Mouse (Mus musculus) left cerebral cortex, adult 11 months (tissue): ENCODE measurements at regions not wholly inside any gene's neighbourhood (a gene's known extent, or its start where the extent isn't known, plus 50 kb on each side); places are given as distances from the start of the nearest gene placed in this dataset.

Experiments
- DNase-seq: peaks from one replicate; pipeline ENCODE4 v3.0.0; 2022; ENCODE audit warnings: low spot score

DNA sequence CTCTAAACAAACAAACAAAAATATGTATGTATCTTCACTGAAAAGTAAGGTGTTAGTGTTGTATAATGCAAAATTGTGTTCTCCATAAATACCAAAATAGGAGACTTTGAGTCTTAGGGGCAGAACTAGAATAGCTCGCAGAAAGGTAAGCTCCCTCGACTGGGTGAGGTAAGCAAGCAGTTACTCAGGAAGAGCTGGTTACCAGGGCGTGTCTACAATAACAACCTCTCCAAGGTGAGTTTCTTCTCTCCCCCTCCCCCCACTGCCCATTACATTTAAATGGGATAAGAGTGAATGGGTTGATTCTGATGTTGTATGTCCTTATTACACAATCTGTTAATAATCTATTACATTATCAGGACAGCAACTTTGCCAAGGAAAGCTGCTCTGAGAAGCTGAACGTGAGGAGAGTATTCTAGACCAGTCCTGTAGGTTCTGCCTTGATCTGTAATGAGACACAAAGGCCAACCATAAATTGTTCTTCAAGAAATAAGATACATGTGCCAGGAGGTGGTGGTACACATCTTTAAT is 125.2 kb upstream of the Zfand5 start:
- no peak for DNase-seq

DNA sequence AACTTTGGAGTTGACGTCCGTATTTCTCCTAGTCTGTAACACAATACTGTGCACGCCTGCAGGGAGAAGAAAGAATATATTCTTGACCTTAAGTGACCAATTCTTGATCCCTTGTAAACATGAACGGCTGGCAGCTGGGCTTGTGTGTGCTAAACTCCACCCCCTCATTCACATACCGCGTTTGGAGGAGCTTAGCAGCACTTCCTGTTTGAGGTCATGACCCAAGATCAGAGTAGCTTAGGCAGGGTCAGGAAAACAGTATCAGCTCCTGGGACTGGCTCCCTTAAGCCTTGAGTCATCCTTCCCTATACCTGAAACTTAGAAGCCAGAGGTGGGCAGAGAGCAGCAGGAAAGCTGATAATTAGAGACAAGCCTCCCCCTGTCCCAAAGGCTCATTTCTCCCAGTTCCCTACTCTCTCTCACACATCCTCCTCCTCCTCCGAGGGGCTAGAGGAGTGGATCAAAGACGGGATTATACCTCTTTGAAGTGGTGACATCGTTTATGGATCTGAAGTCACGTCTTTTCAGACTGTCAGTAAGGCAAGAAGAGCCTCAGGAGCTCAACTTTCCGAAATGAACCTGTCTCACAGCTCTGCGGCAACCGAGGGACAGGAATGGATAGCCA is 127.3 kb upstream of the Zfand5 start:
- DNase-seq, result no peak

DNA sequence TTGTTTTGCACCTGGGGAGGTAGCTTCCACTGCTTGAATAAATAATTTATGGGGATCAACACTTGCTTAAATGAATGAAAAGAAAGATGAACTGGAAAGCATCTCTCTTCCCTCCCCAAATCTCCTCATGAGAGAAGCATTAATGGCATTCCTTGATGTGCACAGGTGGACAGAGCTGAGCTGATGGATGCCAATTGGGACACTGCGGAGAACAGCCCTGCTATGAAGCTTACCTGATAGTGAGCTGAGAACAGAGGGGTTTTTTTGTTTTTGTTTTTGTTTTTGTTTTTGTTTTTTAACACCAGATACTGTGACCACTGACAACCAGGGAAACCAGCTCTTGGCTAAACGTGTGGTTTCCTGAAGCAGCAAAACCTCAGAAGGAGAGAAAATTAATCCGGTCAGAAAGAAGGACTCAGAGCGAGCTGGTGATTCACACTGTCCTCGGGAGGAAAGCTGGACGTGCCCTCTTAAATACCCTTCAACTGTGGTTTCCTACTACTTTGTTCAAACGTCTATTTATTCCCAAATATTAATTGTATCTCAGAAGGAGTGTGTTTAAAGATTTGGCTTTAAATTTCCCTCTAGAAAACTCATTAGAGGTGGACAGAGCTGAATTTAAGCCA is 128.0 kb upstream of the Zfand5 start:
- no peak for DNase-seq

DNA sequence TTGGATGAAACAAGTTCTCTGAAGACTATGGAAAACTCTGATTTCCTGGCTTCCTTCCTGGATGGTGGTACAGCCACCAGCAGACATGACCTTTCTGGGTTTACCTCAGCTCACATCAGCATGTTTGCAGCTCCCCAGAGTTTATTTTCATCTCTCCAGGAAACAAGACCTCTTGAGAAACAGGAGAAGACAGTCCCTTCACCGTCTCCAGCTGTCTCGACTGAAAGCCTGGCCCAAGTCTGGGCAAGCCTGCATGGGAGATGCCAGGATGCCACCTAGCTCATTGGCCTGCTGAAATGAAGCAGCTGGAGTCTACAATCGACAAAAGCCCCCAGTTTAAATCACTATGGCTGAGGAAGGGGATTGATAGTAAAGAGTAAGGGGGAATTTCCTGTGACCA is 131.6 kb upstream of the Zfand5 start:
- DNase-seq, result no peak

DNA sequence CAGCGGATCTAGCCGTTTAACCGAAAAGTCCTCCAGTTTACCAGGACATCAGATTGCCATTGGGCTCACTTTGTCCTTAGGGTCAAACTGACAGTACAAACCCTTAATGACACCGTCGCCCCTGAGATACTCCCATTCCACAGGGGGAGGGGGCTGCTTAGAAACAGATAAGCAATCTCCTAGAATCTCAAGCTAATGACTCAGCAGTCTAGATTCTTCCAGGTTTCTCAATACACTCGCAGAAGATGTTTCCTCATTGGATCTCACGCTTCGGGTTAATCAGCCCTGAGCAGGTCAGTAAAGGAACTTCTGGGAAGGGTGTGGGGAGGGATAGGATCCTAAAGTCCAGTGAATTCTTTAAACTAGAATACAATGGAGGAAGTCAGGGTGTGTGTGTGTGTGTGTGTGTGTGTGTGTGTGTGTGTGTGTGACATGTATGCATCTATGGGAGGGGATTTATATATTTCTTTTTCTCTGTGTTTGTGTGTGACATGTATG is 133.0 kb upstream of the Zfand5 start:
- no peak for DNase-seq

DNA sequence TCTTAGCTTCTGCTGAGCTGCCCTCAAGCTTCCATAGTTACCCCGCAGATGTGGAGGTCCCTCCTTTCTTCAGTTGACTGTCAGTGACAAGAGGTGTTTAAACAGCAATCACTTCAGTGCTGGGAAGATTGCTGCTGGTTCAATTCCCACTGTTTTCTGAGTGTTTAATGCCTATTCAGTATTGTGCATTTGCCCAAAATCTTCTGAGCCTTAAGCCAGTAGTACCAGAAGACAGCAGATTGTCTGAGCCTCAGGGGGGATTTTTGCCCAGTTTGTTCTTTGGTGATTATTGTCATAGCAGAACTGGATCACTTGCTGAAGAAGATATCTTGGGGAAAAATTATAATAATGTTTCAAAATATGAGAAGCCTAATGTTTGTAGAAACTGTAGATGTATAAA is 135.3 kb upstream of the Zfand5 start:
- no peak for DNase-seq

DNA sequence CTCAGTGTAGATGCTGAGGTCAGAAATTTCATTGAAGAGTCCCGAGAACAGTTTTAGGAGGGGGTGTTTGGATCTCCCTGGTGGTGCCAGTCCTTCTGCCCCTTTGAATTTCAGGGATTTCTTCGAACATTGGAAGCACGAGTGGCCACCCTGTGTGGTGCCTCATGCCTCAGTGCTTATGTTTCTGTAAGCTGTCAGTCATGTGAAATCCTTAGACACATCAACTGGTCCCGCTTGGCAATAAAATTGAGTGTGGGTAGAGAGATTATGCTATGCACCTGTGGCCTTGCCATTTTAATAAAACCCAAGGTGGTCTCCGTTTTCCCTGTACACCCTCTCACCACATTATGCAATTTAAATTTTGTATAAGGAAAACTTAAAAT is 136.1 kb upstream of the Zfand5 start:
- DNase-seq, result no peak

DNA sequence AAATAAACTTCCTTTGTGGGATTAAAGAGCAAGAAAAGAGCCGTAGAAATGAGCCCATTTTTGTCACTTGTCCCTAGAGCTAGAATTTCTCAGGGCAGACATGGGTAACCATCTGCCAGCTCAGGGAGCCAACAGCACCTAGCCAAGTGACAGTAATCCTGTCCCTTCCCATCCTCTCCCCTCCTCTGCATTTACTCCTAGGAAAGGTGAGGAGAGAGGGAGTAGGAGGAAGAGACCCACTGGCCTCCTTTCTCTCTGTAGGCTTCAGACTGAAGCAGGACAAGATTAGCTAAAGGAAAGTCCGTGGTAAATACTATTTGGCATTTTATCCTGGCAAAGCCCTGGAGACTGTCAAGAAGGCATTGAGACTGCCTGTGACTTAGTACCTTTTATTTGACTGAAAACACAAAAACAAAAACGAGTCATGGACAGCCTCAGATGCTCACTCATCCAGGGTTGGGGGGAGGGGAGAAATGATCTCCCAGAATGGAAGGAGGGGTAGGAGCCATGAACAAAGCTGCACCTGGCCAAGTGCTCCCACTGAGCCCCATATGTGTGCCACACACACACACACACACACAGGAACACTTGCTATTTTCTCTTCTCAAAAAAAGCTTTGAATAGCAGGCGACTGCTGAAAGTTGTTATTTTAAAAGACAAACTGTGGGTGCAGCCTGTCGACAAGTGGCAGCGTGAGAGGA is 136.6 kb upstream of the Zfand5 start:
- no peak for DNase-seq

DNA sequence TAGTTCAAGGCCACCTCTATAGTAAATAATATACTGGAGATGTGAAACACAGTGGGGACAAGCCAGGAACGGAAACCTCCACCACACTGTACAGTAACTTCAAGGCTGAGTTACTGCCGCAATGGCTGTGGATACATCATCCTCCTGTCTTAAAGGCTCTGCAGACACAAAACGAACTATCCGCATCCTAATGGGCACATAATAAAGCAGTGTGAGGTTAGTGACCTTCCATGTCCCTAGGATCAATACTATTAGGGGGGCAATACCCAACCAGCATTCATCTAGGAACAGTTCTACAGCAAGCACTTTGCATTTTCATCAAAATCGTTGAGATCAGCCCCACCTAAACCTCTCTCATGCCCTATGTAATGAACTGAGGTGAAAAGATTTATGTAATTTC is 142.4 kb upstream of the Zfand5 start:
- DNase-seq, result no peak

DNA sequence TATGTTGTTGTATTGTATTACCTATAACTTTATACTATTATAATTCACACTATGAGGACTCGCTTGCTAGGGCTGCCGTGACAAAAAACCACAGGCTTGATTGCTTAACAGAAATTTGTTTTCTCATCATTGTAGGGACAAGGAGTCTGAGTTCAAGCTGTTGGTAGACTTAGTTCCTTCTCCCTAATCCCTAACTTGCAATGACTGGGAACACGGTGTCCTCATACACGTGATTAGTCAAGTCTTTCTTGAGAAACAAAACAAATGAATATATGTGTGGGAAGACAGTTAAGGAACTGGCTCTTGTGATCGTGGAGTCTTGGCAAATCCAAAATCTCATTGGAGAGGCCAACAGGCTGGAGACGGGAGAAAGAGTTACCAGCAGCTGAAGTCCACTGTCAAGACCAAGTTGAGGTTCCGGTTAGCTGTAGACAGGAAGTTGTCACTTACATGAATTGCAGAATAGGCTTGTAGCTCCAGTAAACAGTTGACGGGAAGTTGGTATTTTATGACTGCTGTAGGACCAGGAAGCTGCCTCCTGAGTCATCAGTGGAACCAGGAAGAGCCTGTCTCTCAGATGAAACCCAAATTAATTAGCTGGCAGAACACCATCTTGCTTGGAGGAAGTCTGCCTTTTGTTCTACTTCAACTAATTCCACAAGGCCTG is 144.9 kb upstream of the Zfand5 start:
- no peak for DNase-seq

DNA sequence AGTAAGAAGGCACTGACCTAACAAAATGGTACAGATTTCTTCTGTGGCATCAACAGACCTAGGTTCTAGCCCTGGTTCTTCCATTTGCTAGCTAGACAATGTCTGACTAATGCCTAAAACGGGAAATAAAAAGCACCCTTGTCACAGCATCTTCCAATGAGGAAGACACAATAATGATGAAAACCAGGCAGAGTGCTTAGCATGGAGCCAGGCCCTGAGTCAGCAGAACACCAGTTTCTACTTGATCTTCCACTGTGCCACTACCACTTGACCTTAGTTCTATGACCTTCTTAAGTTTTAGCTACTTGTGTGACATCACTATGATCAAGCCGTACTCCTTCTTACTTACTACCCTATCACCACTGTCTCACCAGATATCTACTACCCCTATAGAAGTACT is 145.4 kb upstream of the Zfand5 start:
- DNase-seq, result no peak

DNA sequence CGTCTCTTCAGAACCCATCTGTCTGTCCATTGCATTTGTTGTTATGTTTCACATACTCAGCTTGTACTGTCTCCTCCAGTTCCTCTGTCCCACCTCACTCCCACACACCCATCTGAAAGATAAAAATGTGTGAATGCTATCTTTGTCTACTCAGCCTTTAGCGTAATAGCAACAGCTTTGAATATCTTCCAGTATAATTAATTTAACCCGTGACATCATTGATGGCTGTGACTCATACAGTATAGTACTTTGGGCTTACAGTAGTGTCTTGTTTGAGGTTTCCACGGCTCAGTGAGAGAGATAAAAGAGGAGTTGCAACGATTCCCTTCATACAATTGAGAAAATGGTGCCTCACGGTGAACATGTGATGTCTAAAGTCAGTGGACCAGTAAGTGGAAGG is 152.6 kb upstream of the Zfand5 start:
- no peak for DNase-seq

DNA sequence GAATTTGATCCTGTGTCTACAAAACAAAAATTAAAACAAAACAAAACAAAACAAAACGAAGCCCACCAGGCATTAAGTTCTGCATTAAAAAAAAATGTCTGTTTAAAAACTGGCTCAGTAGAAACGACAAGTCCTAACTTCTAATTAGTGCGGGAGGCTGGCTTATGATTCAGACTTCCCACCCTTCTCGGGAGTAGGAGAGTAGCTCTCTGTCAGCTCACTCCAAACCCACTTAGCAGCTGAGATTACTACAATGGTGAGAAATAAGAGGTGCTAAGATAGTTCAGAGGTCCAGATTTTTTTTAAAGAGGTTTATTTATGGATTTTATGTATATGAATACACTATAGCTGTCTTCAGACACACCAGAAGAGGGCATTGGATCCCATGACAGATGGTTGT is 153.3 kb upstream of the Zfand5 start:
- DNase-seq, result no peak

DNA sequence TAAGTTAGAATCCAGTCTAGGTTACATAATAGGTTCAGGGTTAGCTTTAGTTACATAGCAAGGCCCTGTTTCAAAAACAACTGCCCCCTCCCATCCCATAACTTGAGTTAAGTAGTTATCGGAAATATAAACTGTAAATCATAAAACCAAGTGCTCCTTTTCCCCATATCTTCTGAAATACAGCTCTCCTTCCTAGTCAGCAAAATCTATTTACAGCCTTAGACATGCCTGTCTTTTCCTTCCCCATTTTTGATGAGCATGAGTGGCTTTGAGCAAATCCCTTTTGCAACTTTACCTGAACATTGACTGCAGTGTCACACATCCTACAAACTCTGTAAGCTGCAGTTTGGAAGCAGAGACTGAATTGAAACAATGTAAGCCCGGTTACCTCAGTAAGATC is 156.4 kb upstream of the Zfand5 start:
- no peak for DNase-seq

DNA sequence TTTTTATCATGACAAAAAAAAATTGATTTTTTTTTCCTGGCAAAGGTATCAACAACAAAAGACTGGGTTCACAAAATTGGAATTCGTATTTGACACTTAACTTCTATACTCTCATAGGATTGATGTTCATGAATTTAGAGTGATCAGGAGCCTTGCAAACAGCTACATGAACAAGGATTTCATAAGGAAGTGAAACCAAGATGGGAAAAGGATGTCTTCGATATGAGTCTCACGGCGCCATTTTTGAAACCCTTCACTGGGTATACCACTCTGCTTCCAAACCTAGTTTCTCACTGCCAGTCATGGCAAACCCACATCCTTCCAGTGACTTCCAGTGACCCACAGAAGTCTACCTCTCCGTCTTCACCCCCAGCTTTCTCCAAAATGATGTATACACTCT is 157.8 kb upstream of the Tmc1 start:
- DNase-seq, result no peak

DNA sequence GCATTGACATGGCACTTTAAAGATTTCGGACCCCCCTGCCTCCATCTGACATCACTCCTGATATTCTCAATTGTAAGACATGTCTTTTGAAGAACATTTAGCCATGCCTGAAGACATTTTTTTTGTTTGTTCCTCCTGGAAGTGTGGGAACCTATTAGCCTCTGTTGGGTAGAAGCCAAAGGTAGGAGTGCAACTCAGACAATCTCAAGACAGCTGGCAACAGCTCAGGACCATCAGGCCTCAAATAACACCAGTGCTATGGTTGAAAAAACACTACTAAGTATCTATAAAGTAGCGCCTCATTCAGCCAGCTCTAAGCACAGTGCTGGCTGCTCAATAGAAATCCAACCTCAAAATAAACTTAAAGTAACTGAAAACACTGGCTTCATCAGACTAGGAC is 154.3 kb upstream of the Tmc1 start:
- no peak for DNase-seq

DNA sequence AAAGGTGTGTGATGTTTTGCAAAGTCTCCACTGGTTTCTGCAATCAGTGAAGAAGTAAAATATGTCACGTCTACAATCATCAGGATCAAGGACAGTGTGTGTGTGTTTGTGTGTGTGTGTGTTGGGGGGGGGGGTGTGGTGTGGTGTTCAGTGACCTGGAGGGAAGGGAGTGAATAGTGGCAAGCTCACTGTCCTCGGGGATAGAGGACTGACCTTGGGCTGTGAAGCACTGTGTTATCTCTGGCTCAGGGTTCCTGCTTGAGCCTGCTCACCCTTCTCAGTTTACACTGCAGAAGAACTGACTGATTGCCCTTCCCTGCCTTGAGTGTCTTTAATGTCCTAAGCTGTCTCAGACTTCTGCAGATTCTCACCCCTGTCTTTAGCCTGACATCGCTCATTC is 153.7 kb upstream of the Tmc1 start:
- DNase-seq, result no peak

DNA sequence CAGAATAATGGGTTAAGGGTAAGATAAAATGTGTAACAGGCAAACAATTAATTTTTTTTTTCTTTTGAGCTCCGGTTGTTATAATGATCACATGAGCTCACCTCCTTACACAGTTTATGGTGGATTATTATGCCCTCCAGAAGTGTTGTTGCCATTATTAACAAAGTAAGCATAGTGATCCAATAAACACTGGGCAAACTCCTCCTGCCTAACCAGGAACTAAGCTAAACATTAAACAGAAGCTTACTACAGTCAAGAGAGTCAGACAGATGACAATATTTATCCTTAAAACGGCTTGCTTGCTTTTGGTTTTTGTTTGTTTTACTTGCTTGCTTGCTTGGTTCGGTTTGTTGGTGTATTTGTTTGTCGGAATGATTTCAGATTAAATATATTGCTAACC is 153.3 kb upstream of the Tmc1 start:
- DNase-seq, result no peak

DNA sequence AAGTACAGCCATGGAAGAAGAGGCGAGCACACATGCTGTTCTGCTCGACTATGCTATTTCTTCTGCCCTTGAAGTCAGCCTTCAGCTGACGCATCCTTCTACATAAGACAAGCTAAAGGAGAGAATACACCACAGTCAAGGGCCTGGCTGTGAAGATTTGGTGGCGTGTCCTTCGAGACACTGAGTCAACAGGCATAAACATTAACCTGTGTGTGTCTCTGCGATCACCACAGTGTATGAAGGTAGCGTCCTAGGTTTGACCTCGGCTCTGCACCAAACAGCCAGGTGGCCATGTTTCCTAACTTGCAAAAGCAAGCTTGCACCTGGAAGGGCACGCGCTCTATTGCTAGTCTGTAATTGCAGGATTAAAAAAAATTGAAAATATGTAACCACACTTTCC is 152.8 kb upstream of the Tmc1 start:
- DNase-seq, result no peak

DNA sequence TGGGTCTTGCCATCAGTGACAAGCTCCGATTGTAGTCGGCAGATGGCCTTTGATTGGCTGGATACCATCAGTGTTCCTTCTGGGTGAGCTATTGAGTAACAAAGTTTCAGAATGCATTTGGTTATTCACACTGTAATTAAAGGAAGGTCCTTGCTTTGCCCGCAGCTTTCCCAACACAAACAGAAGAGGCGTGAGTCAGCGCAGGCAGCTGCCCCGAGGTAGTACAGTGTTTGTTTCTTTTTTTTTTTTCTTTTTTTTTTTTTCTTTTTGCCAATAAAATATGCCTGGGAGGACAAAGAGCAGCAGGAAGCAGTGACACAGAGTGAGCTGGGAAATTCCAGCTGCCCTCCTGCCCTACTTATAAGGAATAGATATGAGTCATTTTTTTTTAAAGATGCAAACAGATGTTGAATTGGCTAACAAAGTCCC is 152.3 kb upstream of the Tmc1 start:
- no peak for DNase-seq

DNA sequence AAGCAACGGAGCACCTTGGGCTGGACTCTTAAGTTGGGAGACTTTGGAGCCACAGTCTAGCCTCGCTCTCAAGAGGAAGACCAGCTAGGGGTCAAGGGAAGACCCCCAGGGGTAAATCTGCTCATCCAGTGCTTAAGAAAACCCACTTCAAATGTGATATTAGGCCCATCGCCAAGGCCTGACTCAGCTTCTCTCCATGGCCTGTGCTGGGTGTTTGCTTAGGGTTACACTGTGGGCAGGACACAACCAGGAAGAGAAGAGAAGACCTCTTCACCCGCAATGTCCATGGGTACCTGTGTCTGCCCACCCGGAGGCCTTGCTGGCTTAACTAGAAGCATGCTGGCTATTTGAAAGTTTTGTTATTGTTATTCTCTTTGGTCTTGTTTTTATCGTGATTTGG is 151.0 kb upstream of the Tmc1 start:
- DNase-seq, result no peak

DNA sequence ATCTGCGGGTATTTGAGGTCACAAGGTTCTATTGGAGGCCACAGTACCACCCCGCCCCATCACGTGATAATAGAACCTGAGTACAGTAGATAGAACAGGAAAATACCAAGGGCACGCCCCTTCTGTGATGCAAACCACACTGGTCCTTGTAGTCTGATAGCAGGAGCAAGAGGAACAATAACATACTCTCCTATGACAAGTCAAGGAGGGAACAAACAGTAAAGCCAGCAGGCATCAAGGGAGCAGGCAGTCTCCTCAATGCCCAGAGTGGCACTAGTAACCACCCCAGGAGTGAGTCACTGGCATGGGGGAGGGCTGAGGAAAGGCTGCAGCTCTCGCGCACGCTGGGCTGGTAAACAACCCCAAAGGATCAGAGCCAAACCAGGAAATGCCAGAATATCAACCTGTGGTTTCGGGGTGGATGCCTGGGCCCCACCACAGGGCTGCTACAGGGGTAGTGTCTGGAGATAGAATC is 150.5 kb upstream of the Tmc1 start:
- DNase-seq, result no peak
